Mouse (Mus musculus): ENCODE data around the gene Olfr1346. TPM values are rescaled to one million over a fixed set of nuclear protein-coding genes. Genes with fewer than 3 reads are reported as not detected.
"Not testable (repeated sequence)": the region's sequence is repeated elsewhere in the genome, so short reads cannot be mapped to it uniquely, and the experiment has no call there.

The Olfr1346 gene
- total RNA-seq (2015) (not detected in 2 replicates), total RNA-seq (2017) (not detected in 2 replicates)

GRCm38 (mm10) chr7:6466951-6467350 lies at the start of gene Olfr1346:
TSS of gene Olfr1346 (plus strand) at chr7:6467101.
- ATAC-seq (ENCODE audit: poor library complexity, severe bottlenecking) = no peak

GRCm38 (mm10) chr7:6419894-6420293 lies 47.0 kb upstream of the Olfr1346 start:
- no peak for ATAC-seq (ENCODE audit: poor library complexity, severe bottlenecking)

- no peak for ATAC-seq (ENCODE audit: poor library complexity, severe bottlenecking)
Observed at GRCm38 (mm10) chr7:6429381-6429780, 37.5 kb upstream of the Olfr1346 start.

- ATAC-seq (ENCODE audit: poor library complexity, severe bottlenecking) = peak; percentile 45; the same call in 1 of the 2 replicates
Observed at GRCm38 (mm10) chr7:6430342-6430741, 36.6 kb upstream of the Olfr1346 start.

GRCm38 (mm10) chr7:6438388-6438787 lies 28.5 kb upstream of the Olfr1346 start, which contains the start of gene Olfr1344:
TSS of gene Olfr1344 (plus strand) at chr7:6438688.
- no peak for ATAC-seq (ENCODE audit: poor library complexity, severe bottlenecking)

- ATAC-seq (ENCODE audit: poor library complexity, severe bottlenecking) = no peak
Observed at GRCm38 (mm10) chr7:6441173-6441572, 25.7 kb upstream of the Olfr1346 start.

- ATAC-seq (ENCODE audit: poor library complexity, severe bottlenecking) = no peak
Observed at GRCm38 (mm10) chr7:6447771-6448170, 19.1 kb upstream of the Olfr1346 start.

GRCm38 (mm10) chr7:6455868-6456267 lies 11.0 kb upstream of the Olfr1346 start, which contains the start of gene Olfr1336:
TSS of gene Olfr1336 (plus strand) at chr7:6456168.
- no peak for ATAC-seq (ENCODE audit: poor library complexity, severe bottlenecking)

- ATAC-seq (ENCODE audit: poor library complexity, severe bottlenecking) = no peak
Observed at GRCm38 (mm10) chr7:6456399-6456798, 10.5 kb upstream of the Olfr1346 start.

- ATAC-seq (ENCODE audit: poor library complexity, severe bottlenecking) = not testable (repeated sequence)
Observed at GRCm38 (mm10) chr7:6477633-6478032, 10.7 kb downstream of the Olfr1346 start.

GRCm38 (mm10) chr7:6486841-6487240 lies 19.9 kb downstream of the Olfr1346 start, which contains the start of gene Olfr5:
TSS of gene Olfr5 (minus strand) at chr7:6486941.
- no peak for ATAC-seq (ENCODE audit: poor library complexity, severe bottlenecking)

- no peak for ATAC-seq (ENCODE audit: poor library complexity, severe bottlenecking)
Observed at GRCm38 (mm10) chr7:6499655-6500054, 32.8 kb downstream of the Olfr1346 start, which contains the start of gene Olfr1347. TSS of gene Olfr1347 (minus strand) at chr7:6499755.

GRCm38 (mm10) chr7:6508648-6509047 lies 41.7 kb downstream of the Olfr1346 start, which contains the start of gene Olfr1348:
TSS of gene Olfr1348 (minus strand) at chr7:6508748.
- no peak for ATAC-seq (ENCODE audit: poor library complexity, severe bottlenecking)

GRCm38 (mm10) chr7:6521666-6522065 lies 54.8 kb downstream of the Olfr1346 start:
- no peak for ATAC-seq (ENCODE audit: poor library complexity, severe bottlenecking)

GRCm38 (mm10) chr7:6522850-6523249 lies 55.9 kb downstream of the Olfr1346 start, which contains the start of gene Olfr1349:
TSS of gene Olfr1349 (minus strand) at chr7:6522950.
- no peak for ATAC-seq (ENCODE audit: poor library complexity, severe bottlenecking)

GRCm38 (mm10) chr7:6525001-6525400 lies 58.1 kb downstream of the Olfr1346 start:
- no peak for ATAC-seq (ENCODE audit: poor library complexity, severe bottlenecking)

- ATAC-seq (ENCODE audit: poor library complexity, severe bottlenecking) = no peak
Observed at GRCm38 (mm10) chr7:6526141-6526540, 59.2 kb downstream of the Olfr1346 start.

Other genes with a start within 250 kb of the Olfr1346 start
- gene Zscan5b, start 244.8 kb upstream of the Olfr1346 start, total RNA-seq (2015) = not detected in 2 replicates
- gene Zscan5b, start 244.8 kb upstream of the Olfr1346 start, total RNA-seq (2017) = not detected in 2 replicates
- gene Epp13, start 214.4 kb upstream of the Olfr1346 start, total RNA-seq (2015) = not detected in 2 replicates
- gene Epp13, start 214.4 kb upstream of the Olfr1346 start, total RNA-seq (2017) = not detected in 2 replicates
- gene Zfp667, start 180.5 kb upstream of the Olfr1346 start, total RNA-seq (2015) = 0.69 and 1.3 TPM in 2 replicates
- 0.99 and 3.0 TPM in 2 replicates for gene Zfp667, start 180.5 kb upstream of the Olfr1346 start, total RNA-seq (2017)
- 0.96 and 1.3 TPM in 2 replicates for gene Zfp583, start 135.8 kb upstream of the Olfr1346 start, total RNA-seq (2015)
- gene Zfp583, start 135.8 kb upstream of the Olfr1346 start, total RNA-seq (2017) = 0.88 and 1.8 TPM in 2 replicates
- gene Gm3854, start 123.3 kb upstream of the Olfr1346 start, total RNA-seq (2015) = 0.13 and 0.21 TPM in 2 replicates
- not detected in 2 replicates for gene Gm3854, start 123.3 kb upstream of the Olfr1346 start, total RNA-seq (2017)
- gene Zfp78, start 103.8 kb upstream of the Olfr1346 start, total RNA-seq (2015) = 2.9 and 4.3 TPM in 2 replicates
- gene Zfp78, start 103.8 kb upstream of the Olfr1346 start, total RNA-seq (2017) = 2.0 and 5.1 TPM in 2 replicates
- gene Zfp28, start 83.8 kb upstream of the Olfr1346 start, total RNA-seq (2015) = 1.5 and 2.5 TPM in 2 replicates
- 0.73 and 0.81 TPM in 2 replicates for gene Zfp28, start 83.8 kb upstream of the Olfr1346 start, total RNA-seq (2017)
- gene Smim17, start 68.4 kb upstream of the Olfr1346 start, total RNA-seq (2015) = not detected in 2 replicates
- not detected in 2 replicates for gene Smim17, start 68.4 kb upstream of the Olfr1346 start, total RNA-seq (2017)
- gene Gm20715, start 56.8 kb upstream of the Olfr1346 start, total RNA-seq (2015) = not detected in 2 replicates
- gene Gm20715, start 56.8 kb upstream of the Olfr1346 start, total RNA-seq (2017) = not detected in 2 replicates
- not detected in 2 replicates for gene Olfr1344, start 28.4 kb upstream of the Olfr1346 start, total RNA-seq (2015)
- gene Olfr1344, start 28.4 kb upstream of the Olfr1346 start, total RNA-seq (2017) = not detected in 2 replicates
- not detected in 2 replicates for gene Olfr1336, start 10.9 kb upstream of the Olfr1346 start, total RNA-seq (2015)
- gene Olfr1336, start 10.9 kb upstream of the Olfr1346 start, total RNA-seq (2017) = not detected in 2 replicates
- gene Olfr5, start 19.8 kb downstream of the Olfr1346 start, total RNA-seq (2015) = not detected in 2 replicates
- not detected in 2 replicates for gene Olfr5, start 19.8 kb downstream of the Olfr1346 start, total RNA-seq (2017)
- gene Olfr1347, start 32.7 kb downstream of the Olfr1346 start, total RNA-seq (2015) = not detected in 2 replicates
- gene Olfr1347, start 32.7 kb downstream of the Olfr1346 start, total RNA-seq (2017) = not detected in 2 replicates
- not detected in 2 replicates for gene Olfr1348, start 41.6 kb downstream of the Olfr1346 start, total RNA-seq (2015)
- not detected in 2 replicates for gene Olfr1348, start 41.6 kb downstream of the Olfr1346 start, total RNA-seq (2017)
- gene Olfr1349, start 55.8 kb downstream of the Olfr1346 start, total RNA-seq (2015) = not detected in 2 replicates
- not detected in 2 replicates for gene Olfr1349, start 55.8 kb downstream of the Olfr1346 start, total RNA-seq (2017)
- not detected in 2 replicates for gene Olfr1350, start 97.7 kb downstream of the Olfr1346 start, total RNA-seq (2015)
- gene Olfr1350, start 97.7 kb downstream of the Olfr1346 start, total RNA-seq (2017) = not detected in 2 replicates
- not detected in 2 replicates for gene Zim1, start 229.3 kb downstream of the Olfr1346 start, total RNA-seq (2015)
- not detected in 2 replicates for gene Zim1, start 229.3 kb downstream of the Olfr1346 start, total RNA-seq (2017)

All from megakaryocyte, adult 5-6 weeks (primary cell).